Mouse (Mus musculus) intestine, postnatal 0 days (tissue): ENCODE measurements at regions not wholly inside any gene's neighbourhood (a gene's known extent, or its start where the extent isn't known, plus 50 kb on each side); places are given as distances from the start of the nearest gene placed in this dataset.
A peak's percentile ranks its signal among the peaks of the same experiment; 100 is the strongest.

ENCODE experiments used
- ATAC-seq: fragments of 200-750 bp; cut with Nextera tagmentation; 2 replicates; pipeline ENCODE4 v1.8.0; 2017; ENCODE audit warnings: mild to moderate bottlenecking, moderate TSS enrichment, moderate library complexity
- H3K27ac ChIP-seq: fragments of 300-500 bp; sonication (generic); 2 replicates; pipeline ENCODE4 v1.5.1; 2014; ENCODE audit warnings: mild to moderate bottlenecking, low read depth, low read length, moderate library complexity
- H3K27me3 ChIP-seq: fragments of 300-500 bp; sonication (generic); replicated peaks from 2 replicates; pipeline ENCODE4 v1.6.1; 2014; ENCODE audit warnings: low read length, mixed read lengths; ENCODE audit not compliant: control insufficient read depth, insufficient read depth
- H3K36me3 ChIP-seq: fragments of 300-500 bp; sonication (generic); 2 replicates; pipeline ENCODE4 v1.6.1; 2014; ENCODE audit warnings: mild to moderate bottlenecking, moderate library complexity; ENCODE audit not compliant: control insufficient read depth, insufficient read depth
- H3K4me1 ChIP-seq: fragments of 300-500 bp; sonication (generic); replicated peaks from 2 replicates; pipeline ENCODE4 v1.6.1; 2014; ENCODE audit warnings: antibody characterized with exemption, low read length, mixed read lengths; ENCODE audit not compliant: control insufficient read depth, insufficient read depth
- H3K4me2 ChIP-seq: fragments of 300-500 bp; sonication (generic); replicated peaks from 2 replicates; pipeline ENCODE4 v1.6.1; 2014; ENCODE audit warnings: low read depth, mild to moderate bottlenecking, moderate library complexity
- H3K4me3 ChIP-seq: fragments of 300-500 bp; sonication (generic); 2 replicates; pipeline ENCODE4 v1.5.1; 2014; ENCODE audit warnings: low read depth, low read length
- H3K9ac ChIP-seq: fragments of 300-500 bp; sonication (generic); 2 replicates; pipeline ENCODE4 v1.6.1; 2014; ENCODE audit warnings: mild to moderate bottlenecking, low read depth, low read length
- H3K9me3 ChIP-seq: fragments of 300-500 bp; sonication (generic); 2 replicates; pipeline ENCODE4 v1.6.1; 2016; ENCODE audit warnings: mixed run types; ENCODE audit not compliant: control insufficient read depth
- CTCF ChIP-seq: sonication (generic); IDR thresholded peaks from 2 replicates; pipeline ENCODE4 v1.5.1; 2016; ENCODE audit warnings: low read depth, mild to moderate bottlenecking, control low read depth, antibody characterized with exemption, moderate library complexity
- WGBS: fragments of 180-500 bp; shearing (Covaris S2); extraction: QIAGEN DNeasy Blood & Tissue Kit; methylation state at CpG from one replicate; pipeline ENCODE4 v1.1.7; 2014; 5-methylcytosine and 5-hydroxymethylcytosine counted together

DNA sequence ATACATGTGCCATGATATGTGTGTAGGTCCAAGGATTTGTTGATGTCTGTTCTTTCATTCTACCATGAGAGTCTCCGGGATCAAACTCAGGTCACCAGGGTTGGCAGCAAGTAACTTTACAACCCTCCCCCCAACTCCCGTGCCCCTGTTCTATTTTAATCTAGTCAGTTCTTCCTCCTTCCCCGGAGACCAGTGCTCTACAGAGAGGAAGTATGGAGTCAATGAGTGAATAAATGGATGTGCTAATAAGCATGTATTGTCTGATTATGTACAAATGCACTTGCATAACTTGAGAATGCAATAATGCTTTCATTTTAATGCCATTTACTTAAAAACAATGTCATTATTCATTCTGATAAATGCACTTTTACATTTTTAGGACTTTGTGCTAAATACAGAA, 79.1 kb upstream of the Tbl1xr1 start:
- no peak for ATAC-seq
- Histone ChIP-seq H3K4me2 (no peak overlapping the region), H3K9me3 (no peaks in the 10 kb centered on the region), H3K27ac (no peak overlapping the region), H3K4me1 (no peaks in the 10 kb centered on the region; the same call in 1 of the 2 replicates), H3K27me3 (no peaks in the 10 kb centered on the region), H3K4me3 (no peak overlapping the region), H3K9ac (no peak overlapping the region), H3K36me3 (no peaks in the 10 kb centered on the region)
- TF ChIP-seq CTCF, result no peak
- WGBS, result 78% methylated on average over 3 of the region's 3 CpGs

DNA sequence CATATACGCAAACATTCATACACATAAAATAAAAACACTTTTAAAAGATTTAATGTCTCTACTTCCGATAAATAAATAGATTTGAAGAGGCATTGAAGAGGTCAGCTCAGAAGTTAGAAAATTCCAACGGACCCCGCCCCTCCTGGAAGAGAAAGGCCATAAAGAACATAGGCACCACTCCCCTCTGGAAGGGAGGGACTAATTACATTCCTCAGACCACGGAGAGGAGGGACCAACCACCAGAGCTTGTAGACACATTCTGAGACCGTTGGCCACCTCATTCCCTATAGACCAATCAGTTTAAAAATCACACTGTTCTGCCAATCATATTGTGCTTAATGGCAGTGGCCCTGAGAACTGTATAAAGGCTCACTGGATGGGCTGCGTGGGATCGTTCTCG, 71.0 kb upstream of the Tbl1xr1 start:
- H3K36me3 ChIP-seq, result no peaks in the 10 kb centered on the region
- H3K27me3 ChIP-seq, result no peaks in the 10 kb centered on the region
- no peak overlapping the region for H3K27ac ChIP-seq
- no peak overlapping the region for H3K4me3 ChIP-seq
- H3K4me2 ChIP-seq, result no peak overlapping the region
- H3K4me1 ChIP-seq, result no peaks in the 10 kb centered on the region
- no peak for TF ChIP-seq CTCF
- no peak for ATAC-seq
- H3K9ac ChIP-seq, result no peak overlapping the region
- WGBS, result 68% methylated on average over 9 of the region's 9 CpGs
- H3K9me3 ChIP-seq, result no peaks in the 10 kb centered on the region

DNA sequence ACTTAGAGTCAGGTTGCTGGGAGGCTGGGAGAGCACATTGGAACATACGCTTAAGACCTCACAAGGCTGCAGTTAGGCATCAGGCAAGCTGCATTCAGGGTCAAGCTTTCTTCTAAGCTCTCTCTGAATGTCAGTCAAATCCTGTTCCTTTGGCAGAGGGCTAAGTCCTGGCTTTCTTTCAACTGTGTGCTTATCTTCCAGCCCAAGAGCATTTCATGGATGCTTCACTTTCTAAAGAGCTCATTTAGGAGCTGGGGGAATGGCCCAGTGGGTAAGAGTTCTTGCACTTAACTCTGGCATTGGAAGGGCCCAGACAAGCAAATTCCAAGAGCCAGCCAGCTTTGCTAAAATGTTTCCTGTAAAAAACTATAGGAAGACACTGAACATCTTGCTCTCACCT, 70.3 kb upstream of the Tbl1xr1 start:
- H3K4me2 ChIP-seq, result no peak overlapping the region
- no peaks in the 10 kb centered on the region for H3K9me3 ChIP-seq
- H3K9ac ChIP-seq, result no peak overlapping the region
- no peak for TF ChIP-seq CTCF
- ATAC-seq, result no peak
- 92% methylated on average over 1 of the region's 1 CpGs for WGBS
- H3K4me3 ChIP-seq, result no peak overlapping the region
- no peak overlapping the region for H3K27ac ChIP-seq
- no peaks in the 10 kb centered on the region for H3K36me3 ChIP-seq
- no peaks in the 10 kb centered on the region for H3K4me1 ChIP-seq
- no peaks in the 10 kb centered on the region for H3K27me3 ChIP-seq

DNA sequence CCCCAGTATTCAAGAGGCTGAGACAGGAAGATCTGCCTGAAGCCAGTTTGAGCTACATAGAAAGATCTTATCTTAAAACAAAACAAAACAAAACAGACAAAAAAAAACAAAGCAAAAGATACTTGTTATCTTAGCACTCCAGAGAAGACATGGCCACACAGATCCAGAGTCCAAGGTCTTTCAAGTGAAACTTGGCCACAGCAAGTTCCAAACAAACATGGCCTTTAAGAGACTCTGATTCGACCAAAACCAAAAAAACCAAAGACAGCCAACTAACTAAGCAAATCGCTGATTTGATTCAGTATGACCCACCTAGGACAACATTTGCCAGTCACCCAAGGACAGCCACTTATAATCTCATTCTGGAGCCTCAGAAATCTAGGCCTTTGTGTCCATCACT, 69.8 kb upstream of the Tbl1xr1 start:
- 90% methylated on average over 2 of the region's 2 CpGs for WGBS
- H3K4me2 ChIP-seq, result no peak overlapping the region

DNA sequence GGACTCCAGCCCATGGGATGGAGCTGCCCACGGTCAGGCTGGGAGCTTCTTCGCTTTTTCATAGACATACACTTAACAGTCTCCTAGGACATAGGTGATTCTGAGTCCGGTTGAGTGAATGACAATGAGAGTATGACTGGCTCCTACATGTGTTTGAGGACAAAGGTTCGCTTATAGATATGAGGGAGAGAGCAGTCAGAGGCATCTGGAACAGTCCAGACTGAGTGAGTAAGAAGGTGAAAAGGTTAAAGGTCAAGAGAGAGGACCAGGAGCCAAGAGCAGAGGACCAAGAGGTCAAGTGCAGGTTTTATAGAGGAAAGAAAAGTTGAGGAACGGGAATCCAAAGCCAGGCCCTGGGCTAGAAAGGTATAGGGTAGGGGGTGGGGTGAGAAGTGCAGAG, 68.7 kb upstream of the Tbl1xr1 start:
- Histone ChIP-seq H3K9ac (no peak overlapping the region), H3K36me3 (no peaks in the 10 kb centered on the region), H3K4me2 (no peak overlapping the region), H3K27me3 (no peaks in the 10 kb centered on the region), H3K9me3 (no peaks in the 10 kb centered on the region), H3K4me1 (no peaks in the 10 kb centered on the region), H3K27ac (no peak overlapping the region), H3K4me3 (no peak overlapping the region)
- peak; percentile 49 for ATAC-seq
- WGBS, result 66% methylated on average over 5 of the region's 5 CpGs
- TF ChIP-seq CTCF, result no peak

More for the DNA sequence above, 69.8 kb upstream of the Tbl1xr1 start:
- H3K36me3 ChIP-seq, result no peaks in the 10 kb centered on the region
- no peak overlapping the region for H3K27ac ChIP-seq
- H3K9me3 ChIP-seq, result no peaks in the 10 kb centered on the region
- no peak overlapping the region for H3K9ac ChIP-seq
- no peak overlapping the region for H3K4me3 ChIP-seq
- H3K27me3 ChIP-seq, result no peaks in the 10 kb centered on the region
- no peak for ATAC-seq
- no peaks in the 10 kb centered on the region for H3K4me1 ChIP-seq
- no peak for TF ChIP-seq CTCF

DNA sequence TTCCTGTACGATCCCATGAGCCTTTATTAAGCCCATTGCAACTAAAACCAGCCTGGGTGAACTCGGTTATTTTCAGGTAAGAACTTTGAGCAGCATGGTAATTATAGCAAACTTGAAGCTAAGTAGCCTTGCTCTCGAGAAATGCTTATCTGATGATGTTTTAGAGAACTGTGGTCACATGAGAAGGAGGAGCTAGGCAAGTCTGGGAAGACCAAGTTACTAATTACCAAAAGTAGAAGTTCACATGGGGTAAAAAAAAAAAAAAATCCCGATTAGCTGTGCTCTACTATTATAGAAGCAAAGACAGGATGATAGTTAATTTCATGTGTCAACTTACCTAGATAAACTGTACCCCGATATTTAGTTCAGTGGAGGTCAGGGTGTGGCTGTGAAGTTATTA, 68.0 kb upstream of the Tbl1xr1 start:
- no peak overlapping the region for H3K27ac ChIP-seq
- no peaks in the 10 kb centered on the region for H3K9me3 ChIP-seq
- WGBS, result 49% methylated on average over 5 of the region's 5 CpGs
- H3K4me1 ChIP-seq, result no peaks in the 10 kb centered on the region
- no peaks in the 10 kb centered on the region for H3K27me3 ChIP-seq
- H3K9ac ChIP-seq, result no peak overlapping the region
- TF ChIP-seq CTCF, result no peak
- H3K4me3 ChIP-seq, result no peak overlapping the region
- H3K4me2 ChIP-seq, result no peak overlapping the region
- ATAC-seq, result peak; percentile 59; the same call in 1 of the 2 replicates
- no peaks in the 10 kb centered on the region for H3K36me3 ChIP-seq
